Mouse (Mus musculus) C2C12 (cell line): Measurements from ENCODE around the gene Mybbp1a. TPM values are rescaled to one million over a fixed set of nuclear protein-coding genes. Genes with fewer than 3 reads are reported as not detected.

Source experiments
- H3K27me3 ChIP-seq: one replicate; pipeline ENCODE4 v1.6.1; 2011; ENCODE audit not compliant: control insufficient read depth, insufficient read depth, insufficient read length
- H3K36me3 ChIP-seq: one replicate; pipeline ENCODE4 v1.6.1; 2011; ENCODE audit not compliant: control insufficient read depth, insufficient read depth
- H3K4me3 ChIP-seq: one replicate; pipeline ENCODE4 v1.5.1; 2011; ENCODE audit warnings: mild to moderate bottlenecking, control low read depth; ENCODE audit not compliant: poor library complexity, insufficient read depth, severe bottlenecking
- H3K79me2 ChIP-seq: one replicate; pipeline ENCODE4 v1.6.1; 2011; ENCODE audit not compliant: control insufficient read depth, insufficient read depth
- H3K79me3 ChIP-seq: one replicate; pipeline ENCODE4 v1.6.1; 2011; ENCODE audit warnings: low read depth, control low read depth
- H3ac ChIP-seq: one replicate; pipeline ENCODE3; 2011; ENCODE audit warnings: low read depth; ENCODE audit not compliant: control insufficient read depth, insufficient read length
- CEBPB ChIP-seq: IDR thresholded peaks from one replicate; pipeline ENCODE4 v1.6.1; 2011; ENCODE audit warnings: low read depth, mild to moderate bottlenecking, control low read depth, moderate library complexity
- CTCF ChIP-seq: IDR thresholded peaks from one replicate; pipeline ENCODE4 v1.5.1; 2011; ENCODE audit not compliant: control insufficient read depth, insufficient read depth, insufficient read length
- FOSL1 ChIP-seq: IDR thresholded peaks from one replicate; pipeline ENCODE4 v1.8.0; 2011; ENCODE audit warnings: mild to moderate bottlenecking, low read length; ENCODE audit not compliant: poor library complexity, insufficient read depth, severe bottlenecking
- MAX ChIP-seq: IDR thresholded peaks from one replicate; pipeline ENCODE4 v1.6.1; 2011; ENCODE audit warnings: mild to moderate bottlenecking, control low read depth
- MYOD1 ChIP-seq: IDR thresholded peaks from one replicate; pipeline ENCODE4 v1.6.1; 2011; ENCODE audit warnings: low read depth; ENCODE audit not compliant: control insufficient read depth, insufficient read length
- MYOG ChIP-seq: IDR thresholded peaks from one replicate; pipeline ENCODE4 v1.6.1; 2011; ENCODE audit not compliant: control insufficient read depth, insufficient read length; ENCODE audit errors: extremely low read depth
- USF1 ChIP-seq: IDR thresholded peaks from one replicate; pipeline ENCODE4 v1.6.1; 2011; ENCODE audit warnings: low read depth, mild to moderate bottlenecking, control low read depth, moderate library complexity
- polyA plus RNA-seq: library from polyadenylated mRNA; unstranded; fragments of >200 nt; fragmentation: generic; extraction: Trizol; gene quantifications from one replicate; pipeline ENCODE4 v1.2.1, GENCODE M21; 2012; ENCODE audit warnings: missing spikeins

Mybbp1a gene
- polyA plus RNA-seq, 1 experiment: 230 TPM

DNA sequence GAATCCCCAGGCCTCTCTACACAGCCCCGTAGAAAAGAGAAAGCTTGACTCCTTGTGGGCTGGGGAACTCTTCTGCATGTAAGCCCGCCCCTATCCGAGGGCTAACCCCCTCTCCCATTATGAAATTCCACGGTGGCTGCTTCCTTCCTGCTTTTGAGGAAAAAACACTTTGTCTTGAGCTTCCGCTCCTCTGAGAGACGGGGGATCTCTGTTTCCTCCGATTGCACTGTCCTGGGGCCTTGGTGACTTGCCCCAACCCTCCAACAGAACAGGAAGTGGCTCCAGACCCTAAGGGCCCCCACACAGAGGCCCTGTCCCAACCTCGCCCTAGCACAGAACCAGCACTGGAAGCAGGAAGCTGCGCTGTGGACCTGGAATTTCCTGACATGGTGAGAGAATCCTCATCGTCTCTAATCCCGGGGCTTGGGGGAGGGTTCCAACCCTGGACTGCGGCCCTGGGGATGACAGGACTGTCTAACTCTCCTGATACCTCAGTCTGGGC, 16.9 kb downstream of the Mybbp1a start:
- no peaks in the 10 kb centered on the region for H3K79me2 ChIP-seq
- H3K27me3 ChIP-seq: no peaks in the 10 kb centered on the region
- no peak overlapping the region for H3ac ChIP-seq
- H3K4me3 ChIP-seq: no peak overlapping the region
- H3K36me3 ChIP-seq: no peaks in the 10 kb centered on the region
- H3K79me3 ChIP-seq: no peaks in the 10 kb centered on the region
- TF ChIP-seq CEBPB (no peak), MYOG (no peak), MYOD1 (no peak), USF1 (no peak), FOSL1 (no peak), MAX (no peak), CTCF (no peak)

DNA sequence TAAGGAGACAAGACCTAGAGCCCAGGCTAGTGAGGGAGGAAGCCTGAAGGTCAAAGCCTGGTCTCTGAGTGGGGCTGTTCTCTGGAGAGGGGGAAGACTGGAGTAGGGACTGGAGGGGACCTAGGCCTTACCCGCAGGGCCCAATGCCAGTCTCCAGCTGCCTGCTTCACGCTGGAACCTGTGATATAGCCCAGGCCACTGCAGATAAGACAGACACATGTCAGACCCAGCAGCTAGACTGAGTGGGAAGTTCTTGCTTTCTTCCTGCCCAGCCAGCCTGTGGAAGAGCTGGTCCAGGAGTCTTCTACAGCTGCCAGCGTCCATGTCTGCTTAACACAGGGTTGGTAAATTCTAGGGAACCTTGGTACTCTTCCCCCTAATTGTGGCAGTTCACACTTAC, 17.3 kb downstream of the Mybbp1a start:
- TF ChIP-seq FOSL1 (no peak), MAX (no peak), USF1 (no peak), CTCF (no peak), MYOD1 (no peak), MYOG (no peak), CEBPB (no peak)
- H3ac ChIP-seq: no peak overlapping the region
- no peak overlapping the region for H3K4me3 ChIP-seq
- no peaks in the 10 kb centered on the region for H3K79me2 ChIP-seq
- no peaks in the 10 kb centered on the region for H3K36me3 ChIP-seq
- no peaks in the 10 kb centered on the region for H3K79me3 ChIP-seq
- no peaks in the 10 kb centered on the region for H3K27me3 ChIP-seq

DNA sequence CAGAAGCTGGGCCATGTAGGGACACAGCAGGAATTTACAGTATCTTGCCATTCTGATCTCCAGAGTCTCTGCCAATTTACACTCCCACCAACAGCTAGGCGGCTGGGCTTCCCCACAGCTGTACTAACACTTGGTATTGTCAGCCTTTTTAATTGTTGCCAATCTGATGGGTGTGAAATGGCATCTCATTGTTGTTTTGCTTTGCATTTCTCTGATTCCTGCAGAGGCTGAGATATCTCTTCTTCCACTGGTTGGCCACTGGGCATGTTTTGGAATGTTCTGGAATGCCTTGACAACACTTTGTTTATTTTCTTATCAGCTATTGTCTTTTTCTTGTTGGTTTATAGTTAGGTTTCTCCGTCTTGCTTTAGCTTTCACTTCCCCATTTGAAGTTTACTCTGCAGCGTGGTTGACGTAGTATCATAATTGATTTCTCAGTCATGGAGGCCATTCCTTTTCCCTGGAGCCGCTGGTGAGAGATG, 20.4 kb downstream of the Mybbp1a start:
- H3K79me3 ChIP-seq: no peaks in the 10 kb centered on the region
- H3K4me3 ChIP-seq: no peak overlapping the region
- H3K27me3 ChIP-seq: no peaks in the 10 kb centered on the region
- TF ChIP-seq FOSL1: no peak
- no peak for TF ChIP-seq MYOG
- TF ChIP-seq MAX: no peak
- no peak for TF ChIP-seq CTCF
- no peak for TF ChIP-seq CEBPB
- no peak for TF ChIP-seq MYOD1
- TF ChIP-seq USF1: no peak
- no peak overlapping the region for H3ac ChIP-seq
- no peaks in the 10 kb centered on the region for H3K79me2 ChIP-seq
- no peaks in the 10 kb centered on the region for H3K36me3 ChIP-seq

DNA sequence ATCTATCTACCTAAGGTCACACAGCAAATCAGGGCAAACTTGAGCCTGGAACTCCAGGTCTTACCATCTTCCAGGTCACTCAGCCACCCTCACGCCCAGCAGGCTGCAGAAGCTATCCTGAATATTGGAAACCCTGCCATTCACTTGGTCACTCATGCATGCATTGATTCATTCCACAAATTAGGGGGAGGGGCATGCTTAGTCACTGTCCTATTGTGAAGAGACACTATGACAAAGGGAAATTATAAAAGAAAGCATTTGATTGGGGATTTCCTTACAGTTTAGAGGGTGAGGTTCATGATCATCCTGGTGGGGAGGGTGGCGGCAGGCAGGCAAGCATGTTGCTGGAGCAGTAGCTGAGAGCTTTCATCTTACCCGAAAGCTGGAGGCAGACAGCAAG, 23.7 kb downstream of the Mybbp1a start:
- Histone ChIP-seq H3K79me3 (no peaks in the 10 kb centered on the region), H3K79me2 (no peaks in the 10 kb centered on the region), H3ac (no peak overlapping the region), H3K36me3 (no peaks in the 10 kb centered on the region), H3K27me3 (no peaks in the 10 kb centered on the region), H3K4me3 (no peak overlapping the region)
- no peak for TF ChIP-seq FOSL1

DNA sequence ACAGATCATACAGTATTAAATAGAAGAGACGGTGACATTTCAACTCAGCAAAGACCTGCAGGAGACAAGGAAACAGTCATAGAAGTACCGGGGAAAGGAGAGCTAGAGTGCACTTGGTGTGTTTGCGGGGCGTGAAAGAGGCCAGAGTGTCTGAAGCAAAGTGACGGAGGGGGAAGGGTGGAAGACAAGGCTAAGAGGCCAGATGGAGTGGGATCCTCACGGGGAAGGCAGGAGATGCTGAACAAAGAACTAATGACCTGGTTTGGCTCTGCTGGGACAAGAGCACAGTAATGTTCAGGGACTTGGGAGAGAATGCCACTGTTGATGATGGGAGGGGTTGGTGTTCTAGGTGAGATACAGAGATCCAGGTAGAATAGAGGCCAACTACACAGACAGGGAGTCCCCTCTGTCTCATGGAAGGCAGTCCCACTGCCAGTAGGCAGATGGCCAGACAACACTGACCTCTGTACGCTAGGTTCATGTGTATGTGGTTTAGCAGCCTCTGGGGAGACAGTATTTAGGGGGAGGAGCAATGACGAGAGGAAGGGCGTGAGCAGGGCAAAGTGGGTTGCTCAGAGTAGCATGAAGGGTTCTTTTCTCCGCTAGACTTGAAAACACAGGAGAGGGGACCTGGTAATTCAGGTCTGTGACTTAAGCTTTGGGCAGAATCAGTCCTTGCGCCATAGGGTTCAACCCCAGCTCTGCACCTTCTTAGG, 25.0 kb downstream of the Mybbp1a start:
- Histone ChIP-seq H3K27me3 (no peaks in the 10 kb centered on the region), H3K4me3 (no peak overlapping the region), H3ac (no peak overlapping the region), H3K36me3 (no peaks in the 10 kb centered on the region), H3K79me2 (no peaks in the 10 kb centered on the region), H3K79me3 (no peaks in the 10 kb centered on the region)
- TF ChIP-seq MAX (no peak), CEBPB (no peak), CTCF (no peak), FOSL1 (no peak), MYOD1 (no peak), MYOG (no peak), USF1 (no peak)
